Mouse (Mus musculus) limb, embryonic 13.5 days (tissue): ENCODE data around the gene Gm10644. TPM values are rescaled to one million over a fixed set of nuclear protein-coding genes. Genes with fewer than 3 reads are reported as not detected.

ENCODE experiments used
- microRNA-seq: library from miRNA; unstranded; fragments of <30 nt; microRNA quantifications from one replicate; pipeline ENCODE4, GENCODE M21; 2016
- polyA plus RNA-seq: library from polyadenylated mRNA; unstranded; fragments of >200 nt; fragmentation: Nextera tagmentation; extraction: Ambion mirVana; gene quantifications from 2 replicates; pipeline ENCODE4 v1.2.1, GENCODE M21; 2015

Gm10644 gene
- polyA plus RNA-seq, 1 experiment from 2014 or later, result 0.43 TPM

Small RNA genes lying within 50 kb of the gene (microRNA-seq; reads per million reads assigned to microRNA genes)
- gene Gm44330 (not detected), gene Gm44450 (not detected)

Other genes starting within 250 kb of the Gm10644 start
- 138 and 143 TPM in 2 replicates for gene Ddx39, start 240.0 kb downstream of the Gm10644 start, polyA plus RNA-seq
- gene Adgre5, start 213.9 kb downstream of the Gm10644 start, polyA plus RNA-seq, result 35.8 and 39.8 TPM in 2 replicates
- gene Adgrl1, start 55.1 kb downstream of the Gm10644 start, polyA plus RNA-seq, result 28.1 and 29.3 TPM in 2 replicates
- 51.4 and 52.9 TPM in 2 replicates for gene Asf1b, start 302 bp upstream of the Gm10644 start, polyA plus RNA-seq
- 169 and 174 TPM in 2 replicates for gene Prkaca, start 17.8 kb upstream of the Gm10644 start, polyA plus RNA-seq
- gene Samd1, start 42.5 kb upstream of the Gm10644 start, polyA plus RNA-seq, result 12.3 and 12.4 TPM in 2 replicates
- 1.3 and 1.4 TPM in 2 replicates for gene 1700067K01Rik, start 46.3 kb upstream of the Gm10644 start, polyA plus RNA-seq
- 0.22 and 0.31 TPM in 2 replicates for gene 2210011C24Rik, start 57.0 kb upstream of the Gm10644 start, polyA plus RNA-seq
- 6.6 and 7.6 TPM in 2 replicates for gene Palm3, start 66.3 kb upstream of the Gm10644 start, polyA plus RNA-seq
- 0.98 and 1.1 TPM in 2 replicates for gene Il27ra, start 87.4 kb upstream of the Gm10644 start, polyA plus RNA-seq
- not detected in 2 replicates for gene Rln3, start 89.8 kb upstream of the Gm10644 start, polyA plus RNA-seq
- gene Gm10643, start 109.9 kb upstream of the Gm10644 start, polyA plus RNA-seq, result 1.5 and 1.6 TPM in 2 replicates
- 9.5 and 10.1 TPM in 2 replicates for gene Rfx1, start 111.6 kb upstream of the Gm10644 start, polyA plus RNA-seq
- gene Dcaf15, start 149.6 kb upstream of the Gm10644 start, polyA plus RNA-seq, result 12.4 and 13.3 TPM in 2 replicates
- 1.9 and 2.2 TPM in 2 replicates for gene Podnl1, start 170.8 kb upstream of the Gm10644 start, polyA plus RNA-seq
- 27.6 and 29.3 TPM in 2 replicates for gene Cc2d1a, start 192.7 kb upstream of the Gm10644 start, polyA plus RNA-seq
- gene 4930432K21Rik, start 192.8 kb upstream of the Gm10644 start, polyA plus RNA-seq, result 1.6 and 2.0 TPM in 2 replicates
- gene Nanos3, start 230.0 kb upstream of the Gm10644 start, polyA plus RNA-seq, result 5.7 TPM in 2 replicates